9 mouse cellular contexts compared by ENCODE assay signal in the genomic region with DNA sequence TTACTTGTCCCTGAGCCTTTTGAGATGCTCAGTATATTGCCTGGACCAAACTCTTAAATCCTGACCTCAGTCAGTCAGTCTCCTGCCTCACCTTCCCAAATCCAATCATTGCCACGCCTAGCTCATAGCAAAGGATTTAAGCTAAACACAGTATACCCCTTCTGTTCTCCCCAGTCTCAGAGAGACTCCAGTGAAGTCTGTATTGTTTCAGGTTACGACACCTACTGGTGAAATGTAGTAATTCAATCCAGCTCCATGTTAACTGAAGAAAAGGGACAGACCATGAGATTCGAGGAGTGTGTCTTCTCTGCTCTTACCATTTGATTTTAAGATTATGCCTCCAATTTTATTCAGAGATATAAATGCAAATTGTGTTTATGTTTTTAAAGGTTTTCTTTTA.
DNase-seq lines count a peak whose midpoint lies in the region; ATAC-seq and TF ChIP-seq lines count a peak whose summit lies in the region.
"Had no signal": no experiment of that assay in that cellular context is flagged by ENCODE, and none has a peak within 500 bp of the region (broad histone marks: within the 10 kb centered on the region; RNA-seq: fewer than 3 reads in every experiment).

No protein-coding gene starts in this region.

- H3K9me3 ChIP-seq in MEL (replicated peaks; ENCODE audit: insufficient read depth, low read length): no peaks in the 10 kb centered on the region
- H3K9me3 ChIP-seq in heart, embryonic 12.5 days (replicated peaks): no peaks in the 10 kb centered on the region

- no peak for TF ChIP-seq EP300 in MEL (IDR thresholded peaks at IDR 0.05; ENCODE audit: low read depth in 1 of 2, low read length in 2 of 2)

- no peaks in the 10 kb centered on the region for H3K79me2 ChIP-seq in MEL (ENCODE audit: control insufficient read depth, insufficient read depth, low read length, poor library complexity)

- 0 out of 2 replicates have a peak, but pooled peaks have one; percentile 22 for ATAC-seq in heart, embryonic 12.5 days (ENCODE audit: insufficient number of reproducible peaks, low FRiP score)

- TF ChIP-seq POLR2A in MEL (IDR thresholded peaks at IDR 0.05; ENCODE audit: control insufficient read depth in 1 of 2, insufficient read depth in 1 of 2, low read depth in 1 of 2, low read length in 2 of 2, poor library complexity in 1 of 2): no peak

- intact Hi-C loops in left cerebral cortex, adult 2 months (cut with DNase I): loop anchor here (2.0 to 10.0 kb wide), 4 partner anchors 65 to 473 kb away; no protein-coding TSS in a partner anchor
- intact Hi-C loops in left cerebral cortex, postnatal 36 days (cut with DNase I): loop anchor here (5.0 to 10.0 kb wide), 3 partner anchors 88 to 475 kb away; no protein-coding TSS in a partner anchor

- H3K27ac ChIP-seq in left cerebral cortex, adult 2 months: no peak overlapping the region
- no peak overlapping the region for H3K27ac ChIP-seq in MEL (ENCODE audit: control insufficient read depth, low read depth, low read length)
- H3K27ac ChIP-seq in heart, embryonic 12.5 days (ENCODE audit: poor library complexity, severe bottlenecking): no peak overlapping the region
- H3K27ac ChIP-seq: macrophage had no signal

- no peaks in the 10 kb centered on the region for H3K36me3 ChIP-seq in MEL (ENCODE audit: control insufficient read depth in 1 of 2, insufficient read depth in 2 of 2, low read length in 2 of 2)
- 0 out of 2 replicates have a peak, but pooled peaks cover 3% of the 10 kb centered on the region for H3K36me3 ChIP-seq in heart, embryonic 12.5 days

- peak; percentile 73 for TF ChIP-seq RAD21 in MEL (IDR thresholded peaks at IDR 0.05; ENCODE audit: low read depth, low read length)

- 20% methylated on average over 3 of the region's 3 CpGs for WGBS in heart, embryonic 12.5 days

- no peak overlapping the region for H3K4me2 ChIP-seq in heart, embryonic 12.5 days

- TF ChIP-seq CTCF in left cerebral cortex, adult 2 months (IDR thresholded peaks at IDR 0.05): peak; percentile 91
- peak; percentile 10 to 84 (median 71); a peak in 4 of 6 replicates for TF ChIP-seq CTCF in MEL (IDR thresholded peaks at IDR 0.05 in 2 of 3, conservative IDR thresholded peaks at IDR 0.05 in 1 of 3; ENCODE audit: control insufficient read depth in 1 of 3, insufficient read depth in 1 of 3, low read depth in 2 of 3, low read length in 3 of 3, poor library complexity in 1 of 3, severe bottlenecking in 1 of 3)

- no peaks in the 10 kb centered on the region for H3K27me3 ChIP-seq in MEL (ENCODE audit: control insufficient read depth in 1 of 2, insufficient read depth in 2 of 2, low read length in 2 of 2)
- H3K27me3 ChIP-seq in heart, embryonic 12.5 days (replicated peaks): no peaks in the 10 kb centered on the region

- no peak overlapping the region for H3K4me3 ChIP-seq in left cerebral cortex, adult 2 months
- H3K4me3 ChIP-seq in MEL (ENCODE audit: control insufficient read depth in 1 of 2, insufficient read depth in 1 of 2, low read depth in 2 of 2, low read length in 2 of 2): no peak overlapping the region
- no peak overlapping the region for H3K4me3 ChIP-seq in heart, embryonic 12.5 days

- no peaks in the 10 kb centered on the region for H3K4me1 ChIP-seq in MEL (ENCODE audit: control insufficient read depth in 1 of 2, insufficient read depth in 2 of 2, low read length in 2 of 2)
- peaks cover 12% of the 10 kb centered on the region for H3K4me1 ChIP-seq in heart, embryonic 12.5 days (replicated peaks)

- no peak overlapping the region for H3K9ac ChIP-seq in MEL (ENCODE audit: control insufficient read depth, low read depth, low read length, poor library complexity, severe bottlenecking)
- no peak overlapping the region for H3K9ac ChIP-seq in heart, embryonic 12.5 days

- no peak for DNase-seq in left cerebral cortex, adult 2 months (ENCODE audit: extremely low spot score in 1 of 2, low spot score in 2 of 2)
- DNase-seq in left cerebral cortex, postnatal 36 days (ENCODE audit: low spot score in 2 of 2): no peak
- peak; percentile 75 for DNase-seq in MEL (ENCODE audit: low read depth, low spot score)
- peak; percentile 57 for DNase-seq in cerebellum, adult 8-10 months
- peak; percentile 50 for DNase-seq in lung, postnatal 14 days
- no peak for DNase-seq in adrenal gland, adult 8-10 months
- DNase-seq in ovary, postnatal 36 days (ENCODE audit: low spot score): no peak

TF ChIP-seq in MEL, 35 proteins besides CTCF, POLR2A, EP300 and RAD21:
- TF ChIP-seq ZC3H11A (IDR thresholded peaks at IDR 0.05; ENCODE audit: low read depth, low read length) (peak; percentile 83), MAFK (IDR thresholded peaks at IDR 0.05; ENCODE audit: borderline replicate concordance, low read depth, low read length) (no peak), ELF1 (IDR thresholded peaks at IDR 0.05; ENCODE audit: low read depth, low read length) (0 out of 2 replicates have a peak, but pooled peaks have one; percentile 19), MYC (IDR thresholded peaks at IDR 0.05; ENCODE audit: low read depth, low read length) (no peak), POLR2AphosphoS5 (IDR thresholded peaks at IDR 0.05; ENCODE audit: borderline replicate concordance, low read depth, low read length) (no peak), SMC3 (IDR thresholded peaks at IDR 0.05; ENCODE audit: low read depth, low read length) (peak; percentile 92), JUND (IDR thresholded peaks at IDR 0.05; ENCODE audit: low read depth, low read length) (no peak), MAZ (IDR thresholded peaks at IDR 0.05; ENCODE audit: low read depth, low read length) (no peak), USF2 (IDR thresholded peaks at IDR 0.05; ENCODE audit: borderline replicate concordance in 1 of 2, insufficient read depth in 1 of 2, low read depth in 1 of 2, low read length in 2 of 2) (no peak)

Comparison
In these comparisons a context has a peak if more than half of its experiments do, and no peak if none do; other contexts are left out.
1. DNase-seq: peak in MEL (single experiment), cerebellum, adult 8-10 months (single experiment) and lung, postnatal 14 days (single experiment); none in left cerebral cortex, adult 2 months (0 of 2), left cerebral cortex, postnatal 36 days (0 of 2), adrenal gland, adult 8-10 months (single experiment) and ovary, postnatal 36 days (single experiment).